Mouse (Mus musculus) intestine, embryonic 16.5 days (tissue): Measurements from ENCODE around the gene Olfr1037. TPM values are rescaled to one million over a fixed set of nuclear protein-coding genes. Genes with fewer than 3 reads are reported as not detected.
"Not testable (repeated sequence)": the region's sequence is repeated elsewhere in the genome, so short reads cannot be mapped to it uniquely, and the experiment has no call there.

Experiments
- ATAC-seq: fragments of 200-750 bp; cut with Nextera tagmentation; 2 replicates; pipeline ENCODE4 v1.8.0; 2017; ENCODE audit warnings: moderate TSS enrichment, moderate library complexity
- H3K27ac ChIP-seq: fragments of 300-500 bp; sonication (generic); 2 replicates; pipeline ENCODE4 v1.5.1; 2014; ENCODE audit warnings: mild to moderate bottlenecking, low read length
- H3K27me3 ChIP-seq: fragments of 300-500 bp; sonication (generic); replicated peaks from 2 replicates; pipeline ENCODE4 v1.6.1; 2014; ENCODE audit warnings: low read length, control low read depth, mixed read lengths; ENCODE audit not compliant: control insufficient read depth, insufficient read depth
- H3K36me3 ChIP-seq: fragments of 300-500 bp; sonication (generic); 2 replicates; pipeline ENCODE4 v1.6.1; 2014; ENCODE audit warnings: low read length, control low read depth; ENCODE audit not compliant: control insufficient read depth, insufficient read depth
- H3K4me1 ChIP-seq: fragments of 300-500 bp; sonication (generic); 2 replicates; pipeline ENCODE4 v1.6.1; 2014; ENCODE audit warnings: low read length, control low read depth, mixed read lengths; ENCODE audit not compliant: control insufficient read depth, insufficient read depth
- H3K4me2 ChIP-seq: fragments of 300-500 bp; sonication (generic); 2 replicates; pipeline ENCODE4 v1.6.1; 2014; ENCODE audit warnings: low read depth, low read length, control low read depth
- H3K4me3 ChIP-seq: fragments of 300-500 bp; sonication (generic); 2 replicates; pipeline ENCODE4 v1.5.1; 2014; ENCODE audit warnings: mild to moderate bottlenecking, low read length
- H3K9ac ChIP-seq: fragments of 300-500 bp; sonication (generic); 2 replicates; pipeline ENCODE4 v1.6.1; 2014; ENCODE audit warnings: low read depth, low read length
- H3K9me3 ChIP-seq: fragments of 300-500 bp; sonication (generic); 2 replicates; pipeline ENCODE4 v1.6.1; 2016; ENCODE audit warnings: low read length, control low read depth; ENCODE audit not compliant: control insufficient read depth
- WGBS: fragments of 180-500 bp; shearing (Covaris S2); extraction: QIAGEN DNeasy Blood & Tissue Kit; methylation state at CpG from one replicate; pipeline ENCODE4 v1.1.7; 2014; 5-methylcytosine and 5-hydroxymethylcytosine counted together
- polyA plus RNA-seq: library from polyadenylated mRNA; unstranded; fragments of >200 nt; fragmentation: Nextera tagmentation; extraction: Ambion mirVana; gene quantifications from 2 replicates; pipeline ENCODE4 v1.2.1, GENCODE M21; 2015

Gene Olfr1037
- not detected in 2 replicates for polyA plus RNA-seq

GRCm38 (mm10) chr2:86087285-86087684 is at the start of gene Olfr1037:
Olfr1037 (minus strand) TSS chr2:86087385.
- Histone ChIP-seq H3K27me3 (no peaks in the 10 kb centered on the region), H3K9ac (no peak within 1 kb of the TSS), H3K27ac (no peak within 1 kb of the TSS), H3K9me3 (no peaks in the 10 kb centered on the region), H3K4me1 (no peaks in the 10 kb centered on the region), H3K36me3 (no peaks in the 10 kb centered on the region), H3K4me3 (no peak within 1 kb of the TSS), H3K4me2 (no peak within 1 kb of the TSS)
- 93% methylated on average over 2 of the region's 2 CpGs for WGBS
- no peak for ATAC-seq

GRCm38 (mm10) chr2:86135828-86136227 is 48.6 kb upstream of the Olfr1037 start, which contains the start of gene Olfr1039:
Olfr1039 (minus strand) TSS chr2:86135928.
- no peak for ATAC-seq
- Histone ChIP-seq H3K27ac (no peak within 1 kb of the TSS), H3K9me3 (no peaks in the 10 kb centered on the region), H3K4me3 (no peak within 1 kb of the TSS), H3K27me3 (no peaks in the 10 kb centered on the region), H3K4me1 (no peaks in the 10 kb centered on the region), H3K36me3 (no peaks in the 10 kb centered on the region), H3K4me2 (no peak within 1 kb of the TSS), H3K9ac (no peak within 1 kb of the TSS)
- WGBS: 92% methylated on average over 1 of the region's 1 CpGs

- H3K9ac ChIP-seq, H3K4me2 ChIP-seq, H3K4me1 ChIP-seq, ATAC-seq, H3K9me3 ChIP-seq, H3K36me3 ChIP-seq, H3K27me3 ChIP-seq, H3K27ac ChIP-seq, H3K4me3 ChIP-seq: not testable (repeated sequence)
- WGBS: 89% methylated on average over 1 of the region's 1 CpGs
Measured at GRCm38 (mm10) chr2:86080478-86080877, 6.7 kb downstream of the Olfr1037 start.

- H3K4me2 ChIP-seq, H3K36me3 ChIP-seq, ATAC-seq, H3K9me3 ChIP-seq, H3K27ac ChIP-seq, H3K27me3 ChIP-seq, H3K4me3 ChIP-seq, H3K9ac ChIP-seq, H3K4me1 ChIP-seq: not testable (repeated sequence)
Measured at GRCm38 (mm10) chr2:86073692-86074091, 13.5 kb downstream of the Olfr1037 start, which contains the start of gene Olfr1036. Olfr1036 (plus strand) TSS chr2:86073992.

- Histone ChIP-seq H3K4me3 (no peak overlapping the region), H3K36me3 (no peaks in the 10 kb centered on the region), H3K27ac (no peak overlapping the region), H3K9me3 (no peaks in the 10 kb centered on the region), H3K9ac (no peak overlapping the region), H3K27me3 (no peaks in the 10 kb centered on the region), H3K4me1 (no peaks in the 10 kb centered on the region), H3K4me2 (no peak overlapping the region)
- no peak for ATAC-seq
- 86% methylated on average over 8 of the region's 8 CpGs for WGBS
Measured at GRCm38 (mm10) chr2:86070189-86070588, 17.0 kb downstream of the Olfr1037 start.

- not testable (repeated sequence) for H3K36me3 ChIP-seq, H3K4me2 ChIP-seq, H3K27me3 ChIP-seq, H3K4me1 ChIP-seq, H3K9me3 ChIP-seq, H3K4me3 ChIP-seq, ATAC-seq, H3K9ac ChIP-seq, H3K27ac ChIP-seq
- WGBS: 92% methylated on average over 2 of the region's 2 CpGs
Measured at GRCm38 (mm10) chr2:86063766-86064165, 23.4 kb downstream of the Olfr1037 start.

- H3K9ac ChIP-seq, H3K27ac ChIP-seq, H3K4me1 ChIP-seq, ATAC-seq, H3K4me2 ChIP-seq, H3K36me3 ChIP-seq, H3K4me3 ChIP-seq, H3K27me3 ChIP-seq, H3K9me3 ChIP-seq: not testable (repeated sequence)
Measured at GRCm38 (mm10) chr2:86050777-86051176, 36.4 kb downstream of the Olfr1037 start.

- Histone ChIP-seq H3K36me3 (no peaks in the 10 kb centered on the region), H3K4me3 (no peak within 1 kb of the TSS), H3K9ac (no peak within 1 kb of the TSS), H3K9me3 (no peaks in the 10 kb centered on the region), H3K27ac (no peak within 1 kb of the TSS), H3K27me3 (no peaks in the 10 kb centered on the region), H3K4me1 (no peaks in the 10 kb centered on the region), H3K4me2 (no peak within 1 kb of the TSS)
- no peak for ATAC-seq
Measured at GRCm38 (mm10) chr2:86045561-86045960, 41.6 kb downstream of the Olfr1037 start, which contains the start of gene Olfr1034. Olfr1034 (plus strand) TSS chr2:86045861.
